Mouse (Mus musculus) erythroblast, adult 5-6 weeks (primary cell): ENCODE data around the gene Adamts7. TPM values are rescaled to one million over a fixed set of nuclear protein-coding genes. Genes with fewer than 3 reads are reported as not detected.

Experiments used
- ATAC-seq: replicated peaks from 2 replicates; pipeline ENCODE4 v1.8.0; 2016; ENCODE audit warnings: moderate number of reproducible peaks, mild to moderate bottlenecking, moderate TSS enrichment, inconsistent platforms; ENCODE audit not compliant: poor library complexity, low FRiP score, severe bottlenecking
- total RNA-seq, 2 experiments: library from RNA; stranded (forward) in 1 of 2; stranded (reverse) in 1 of 2; fragments of 150-400 nt in 1 of 2; fragments of 200-764, 138-1000 nt in 1 of 2; gene quantifications; 2 replicates each; pipeline versions ENCODE4 v1.2.3 to v1.2.4; 2015 to 2017; ENCODE audit warnings: low replicate concordance in 2 of 2

The Adamts7 gene
- not detected in 2 replicates for total RNA-seq (2015; ENCODE audit: low replicate concordance)
- total RNA-seq (2017; ENCODE audit: low replicate concordance): 0.14 TPM in 1 of 2 replicates, not detected in the other

GRCm38 (mm10) chr9:90162926-90163748 lies at the start of gene Adamts7:
TSS of gene Adamts7 (plus strand) at chr9:90163069.
- 0 out of 2 replicates have a peak, but pooled peaks have one; percentile 32 for ATAC-seq

- peak; percentile 48 for ATAC-seq
Observed at GRCm38 (mm10) chr9:90113151-90113550, 49.7 kb upstream of the Adamts7 start.

GRCm38 (mm10) chr9:90113651-90114566 lies 49.0 kb upstream of the Adamts7 start:
- peak; percentile 91 for ATAC-seq

GRCm38 (mm10) chr9:90114567-90115307 lies 48.1 kb upstream of the Adamts7 start, which contains the start of gene Morf4l1:
TSS of gene Morf4l1 (minus strand) at chr9:90114774.
- peak; percentile 90 for ATAC-seq

- ATAC-seq: no peak
Observed at GRCm38 (mm10) chr9:90115308-90115700, 47.6 kb upstream of the Adamts7 start.

- ATAC-seq: no peak
Observed at GRCm38 (mm10) chr9:90117234-90117633, 45.6 kb upstream of the Adamts7 start.

- no peak for ATAC-seq
Observed at GRCm38 (mm10) chr9:90122246-90122740, 40.6 kb upstream of the Adamts7 start.

- ATAC-seq: no peak
Observed at GRCm38 (mm10) chr9:90124156-90124872, 38.6 kb upstream of the Adamts7 start.

- ATAC-seq: no peak
Observed at GRCm38 (mm10) chr9:90124873-90125245, 38.0 kb upstream of the Adamts7 start.

GRCm38 (mm10) chr9:90125416-90126099 lies 37.3 kb upstream of the Adamts7 start:
- no peak for ATAC-seq

GRCm38 (mm10) chr9:90126260-90127010 lies 36.4 kb upstream of the Adamts7 start:
- peak; percentile 89 for ATAC-seq

- ATAC-seq: no peak
Observed at GRCm38 (mm10) chr9:90127146-90127545, 35.7 kb upstream of the Adamts7 start.

- no peak for ATAC-seq
Observed at GRCm38 (mm10) chr9:90128636-90129201, 34.1 kb upstream of the Adamts7 start.

GRCm38 (mm10) chr9:90133562-90134355 lies 29.1 kb upstream of the Adamts7 start:
- ATAC-seq: no peak

GRCm38 (mm10) chr9:90135466-90135865 lies 27.4 kb upstream of the Adamts7 start:
- 0 out of 2 replicates have a peak, but pooled peaks have one; percentile 65 for ATAC-seq

GRCm38 (mm10) chr9:90135963-90136677 lies 26.7 kb upstream of the Adamts7 start:
- ATAC-seq: no peak
